Mouse (Mus musculus): Measurements from ENCODE around the gene Adamts17. TPM values are rescaled to one million over a fixed set of nuclear protein-coding genes. Genes with fewer than 3 reads are reported as not detected.

The Adamts17 gene
- polyA plus RNA-seq, 1 experiment from 2014 or later: 11.2 TPM

- no peaks in the 10 kb centered on the region for H3K4me1 ChIP-seq (ENCODE audit: control insufficient read depth, insufficient read depth, low read length)
- ATAC-seq (ENCODE audit: low read depth) (no peak), DNase-seq (ENCODE audit: low spot score) (no peak)
- H3K36me3 ChIP-seq (ENCODE audit: control insufficient read depth, insufficient read depth, low read length): no peaks in the 10 kb centered on the region
- no peak overlapping the region for H3K27ac ChIP-seq (replicated peaks; ENCODE audit: low read depth, low read length)
- no peak overlapping the region for H3K9ac ChIP-seq (ENCODE audit: low read depth, low read length)
- H3K9me3 ChIP-seq (ENCODE audit: control insufficient read depth, low read length): no peaks in the 10 kb centered on the region
- no peaks in the 10 kb centered on the region for H3K27me3 ChIP-seq (replicated peaks; ENCODE audit: control insufficient read depth, insufficient read depth, low read length)
- 58% methylated on average over 9 of the region's 9 CpGs for WGBS
- no peak overlapping the region for H3K4me3 ChIP-seq (ENCODE audit: low read depth, low read length)
- no peak overlapping the region for H3K4me2 ChIP-seq (ENCODE audit: low read depth, low read length)
Measured at GRCm38 (mm10) chr7:67168763-67169569, 329.4 kb downstream of the Adamts17 start.

- ATAC-seq (ENCODE audit: low read depth) (no peak), DNase-seq (ENCODE audit: low spot score) (no peak)
- WGBS: 52% methylated on average over 2 of the region's 2 CpGs
- Histone ChIP-seq H3K36me3 (ENCODE audit: control insufficient read depth, insufficient read depth, low read length) (no peaks in the 10 kb centered on the region), H3K4me3 (ENCODE audit: low read depth, low read length) (no peak overlapping the region), H3K27me3 (replicated peaks; ENCODE audit: control insufficient read depth, insufficient read depth, low read length) (no peaks in the 10 kb centered on the region), H3K27ac (replicated peaks; ENCODE audit: low read depth, low read length) (no peak overlapping the region), H3K9ac (ENCODE audit: low read depth, low read length) (no peak overlapping the region), H3K4me1 (ENCODE audit: control insufficient read depth, insufficient read depth, low read length) (no peaks in the 10 kb centered on the region), H3K4me2 (ENCODE audit: low read depth, low read length) (no peak overlapping the region), H3K9me3 (ENCODE audit: control insufficient read depth, low read length) (no peaks in the 10 kb centered on the region)
Measured at GRCm38 (mm10) chr7:67173522-67174195, 334.1 kb downstream of the Adamts17 start.

DNA sequence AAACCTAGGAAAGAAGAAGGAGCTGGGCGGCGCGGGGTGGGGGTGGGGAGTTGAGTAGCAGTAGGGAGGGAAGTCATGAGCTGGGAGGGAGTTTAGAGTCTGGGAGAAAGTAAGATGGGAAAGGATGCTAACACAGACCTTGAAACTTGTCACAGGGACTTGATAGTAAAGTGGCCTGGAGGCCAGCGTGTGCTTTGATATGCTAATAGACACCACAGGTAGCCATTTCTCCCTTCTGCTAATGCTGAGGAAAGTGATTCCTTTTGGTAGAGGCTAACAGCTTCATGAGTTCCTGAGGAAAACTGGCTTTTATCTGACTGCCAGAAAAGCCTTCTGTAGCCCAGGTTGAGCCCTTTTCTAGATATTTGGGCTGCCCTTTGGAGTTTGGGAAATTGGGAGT lies 344.3 kb downstream of the Adamts17 start:
- H3K4me2 ChIP-seq (ENCODE audit: low read depth, low read length): no peak overlapping the region
- H3K36me3 ChIP-seq (ENCODE audit: control insufficient read depth, insufficient read depth, low read length): no peaks in the 10 kb centered on the region
- no peaks in the 10 kb centered on the region for H3K4me1 ChIP-seq (ENCODE audit: control insufficient read depth, insufficient read depth, low read length)
- no peak overlapping the region for H3K9ac ChIP-seq (ENCODE audit: low read depth, low read length)
- ATAC-seq (ENCODE audit: low read depth) (no peak), DNase-seq (ENCODE audit: low spot score) (no peak)
- H3K27me3 ChIP-seq (replicated peaks; ENCODE audit: control insufficient read depth, insufficient read depth, low read length): no peaks in the 10 kb centered on the region
- H3K27ac ChIP-seq (replicated peaks; ENCODE audit: low read depth, low read length): no peak overlapping the region
- H3K4me3 ChIP-seq (ENCODE audit: low read depth, low read length): no peak overlapping the region
- no peaks in the 10 kb centered on the region for H3K9me3 ChIP-seq (ENCODE audit: control insufficient read depth, low read length)
- 24% methylated on average over 4 of the region's 4 CpGs for WGBS

- Histone ChIP-seq H3K4me3 (ENCODE audit: low read depth, low read length) (no peak overlapping the region), H3K9me3 (ENCODE audit: control insufficient read depth, low read length) (no peaks in the 10 kb centered on the region), H3K36me3 (ENCODE audit: control insufficient read depth, insufficient read depth, low read length) (no peaks in the 10 kb centered on the region), H3K27ac (replicated peaks; ENCODE audit: low read depth, low read length) (no peak overlapping the region), H3K4me2 (ENCODE audit: low read depth, low read length) (no peak overlapping the region), H3K4me1 (ENCODE audit: control insufficient read depth, insufficient read depth, low read length) (no peaks in the 10 kb centered on the region), H3K27me3 (replicated peaks; ENCODE audit: control insufficient read depth, insufficient read depth, low read length) (no peaks in the 10 kb centered on the region), H3K9ac (ENCODE audit: low read depth, low read length) (no peak overlapping the region)
- DNase-seq (ENCODE audit: low spot score) (peak; percentile 72), ATAC-seq (ENCODE audit: low read depth) (peak; percentile 37; the same call in 1 of the 2 replicates)
- WGBS: 16% methylated on average over 10 of the region's 10 CpGs
Measured at GRCm38 (mm10) chr7:67199412-67199811, 359.9 kb downstream of the Adamts17 start.

Other genes with a start within 250 kb of the Adamts17 start
- 11.5 and 14.1 TPM in 2 replicates for gene Asb7, start 150.1 kb upstream of the Adamts17 start, polyA plus RNA-seq (2014; fragmentation: Nextera tagmentation; extraction: Ambion mirVana)
- gene Lins1, start 149.8 kb upstream of the Adamts17 start, polyA plus RNA-seq (2014; fragmentation: Nextera tagmentation; extraction: Ambion mirVana): 21.8 and 22.4 TPM in 2 replicates
- gene Cers3, start 96.2 kb upstream of the Adamts17 start, polyA plus RNA-seq (2014; fragmentation: Nextera tagmentation; extraction: Ambion mirVana): 5.0 and 6.7 TPM in 2 replicates